Mouse (Mus musculus) testis, adult 2 months (tissue): ENCODE measurements around the gene Rab28.

ENCODE experiments used
- CTCF ChIP-seq: fragments of 200-500 bp; IDR thresholded peaks from 2 replicates; pipeline ENCODE4 v1.5.1; 2012; ENCODE audit warnings: low read depth, mild to moderate bottlenecking, inconsistent platforms, low read length, moderate library complexity; ENCODE audit not compliant: control insufficient read depth, insufficient read depth, insufficient replicate concordance
- POLR2A ChIP-seq: fragments of 200-500 bp; IDR thresholded peaks from 2 replicates; pipeline ENCODE4 v1.6.1; 2012; ENCODE audit warnings: low read depth, mild to moderate bottlenecking, inconsistent platforms, low read length, moderate library complexity; ENCODE audit not compliant: control insufficient read depth

GRCm38 (mm10) chr5:41636793-41637192 is 71.2 kb downstream of the Rab28 start:
- TF ChIP-seq CTCF (no peak), POLR2A (no peak)
